Mouse (Mus musculus) neutrophil, adult 5-6 weeks (primary cell): Measurements from ENCODE around the gene Rac2. TPM values are rescaled to one million over a fixed set of nuclear protein-coding genes. Genes with fewer than 3 reads are reported as not detected.
A peak's percentile ranks its signal among the peaks of the same experiment; 100 is the strongest.

Experiments used
- ATAC-seq: fragments of 151-379, 151-347 bp; 2 replicates; pipeline ENCODE4 v1.8.0; 2017; ENCODE audit warnings: mild to moderate bottlenecking, moderate TSS enrichment; ENCODE audit not compliant: insufficient number of reproducible peaks, poor library complexity, low FRiP score, severe bottlenecking; ENCODE audit errors: extremely low read depth
- total RNA-seq: library from RNA; stranded (forward); fragments of 200-1000 nt; gene quantifications from 2 replicates; pipeline ENCODE4 v1.2.3, GENCODE M21; 2017

Gene Rac2
- total RNA-seq, 1 experiment from 2014 or later, result 447 TPM

GRCm38 (mm10) chr15:78554545-78555313, 17.9 kb downstream of the Rac2 start:
- ATAC-seq, result no peak

- no peak for ATAC-seq
Observed at GRCm38 (mm10) chr15:78549189-78549734, 23.3 kb downstream of the Rac2 start.

GRCm38 (mm10) chr15:78548711-78549110, 23.9 kb downstream of the Rac2 start:
- no peak for ATAC-seq

DNA sequence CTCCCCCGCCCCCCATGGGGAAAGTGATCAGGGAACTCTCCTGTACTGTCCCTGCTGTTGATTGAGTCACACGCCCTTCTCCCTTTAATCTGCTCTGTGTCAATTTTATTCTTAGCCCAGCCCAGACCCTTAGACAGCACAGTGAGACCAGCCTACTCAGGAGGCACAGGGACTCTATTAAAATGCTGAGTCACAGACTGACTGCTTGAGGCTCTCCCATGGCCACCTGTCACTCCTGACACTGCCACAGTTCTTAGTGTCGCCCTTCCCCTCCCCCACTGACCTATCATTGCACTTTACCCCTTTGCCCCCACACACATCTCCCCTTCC, 24.3 kb downstream of the Rac2 start:
- ATAC-seq, result no peak

GRCm38 (mm10) chr15:78547415-78548335, 24.9 kb downstream of the Rac2 start:
- ATAC-seq, result peak; percentile 31; the same call in 1 of the 2 replicates

GRCm38 (mm10) chr15:78546060-78546459, 26.5 kb downstream of the Rac2 start:
- ATAC-seq, result no peak

GRCm38 (mm10) chr15:78544561-78545001, 28.0 kb downstream of the Rac2 start, which contains the start of gene Sstr3:
Sstr3 (minus strand) TSS chr15:78544685.
- no peak for ATAC-seq

GRCm38 (mm10) chr15:78544041-78544440, 28.5 kb downstream of the Rac2 start:
- no peak for ATAC-seq

- no peak for ATAC-seq
Observed at GRCm38 (mm10) chr15:78542767-78543303, 29.7 kb downstream of the Rac2 start.

DNA sequence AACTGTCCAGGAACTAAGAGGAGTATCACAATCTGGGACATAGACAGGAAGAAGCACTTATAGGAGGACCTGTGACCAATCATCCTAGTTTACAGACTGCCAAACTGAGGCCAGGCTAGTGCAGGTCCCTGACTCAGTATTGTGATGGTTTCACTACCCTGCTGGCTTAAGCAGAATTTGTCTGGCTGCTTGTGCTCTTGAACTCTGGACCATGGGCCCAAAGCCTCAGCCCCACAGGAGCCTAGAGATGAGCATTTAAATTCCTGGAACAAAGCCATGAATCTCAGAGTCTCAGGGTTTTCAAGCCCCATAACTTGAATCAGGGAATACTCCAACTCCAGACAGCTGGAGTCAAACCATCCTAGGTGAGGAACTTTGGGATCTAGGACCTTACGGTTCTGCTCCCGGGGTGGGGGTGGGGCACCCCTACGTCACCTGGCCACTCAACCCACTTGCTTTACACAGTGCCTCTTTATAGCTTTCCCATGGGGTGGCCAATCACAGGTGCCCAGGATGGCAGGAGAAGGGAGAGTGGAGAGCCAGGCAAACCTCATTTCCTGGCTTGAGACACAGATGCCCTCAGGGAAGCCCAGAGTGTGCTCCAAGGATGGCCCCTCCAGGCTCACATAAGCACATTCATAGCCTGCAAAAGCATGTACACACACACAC, 30.4 kb downstream of the Rac2 start:
- no peak for ATAC-seq

DNA sequence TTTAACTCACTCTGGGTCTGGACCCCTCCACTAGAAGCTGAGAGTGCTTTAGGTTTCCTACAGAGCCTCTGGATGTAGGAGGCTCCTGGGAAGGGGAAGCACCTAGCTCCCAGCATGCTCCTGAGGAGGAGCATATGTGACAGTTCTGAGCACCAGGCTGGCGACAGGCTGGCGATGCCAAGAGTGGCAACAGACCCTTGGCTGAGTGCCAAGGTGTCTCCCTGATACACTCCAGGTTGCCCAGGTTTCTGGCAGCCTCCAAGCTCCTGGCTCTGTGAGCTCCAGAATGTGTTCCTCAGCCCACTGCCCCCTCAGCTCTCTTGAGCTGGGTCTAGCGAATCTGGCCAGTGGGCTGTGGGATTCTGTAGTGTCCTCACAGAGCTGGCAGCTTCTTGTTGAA, 31.0 kb downstream of the Rac2 start:
- ATAC-seq, result no peak

DNA sequence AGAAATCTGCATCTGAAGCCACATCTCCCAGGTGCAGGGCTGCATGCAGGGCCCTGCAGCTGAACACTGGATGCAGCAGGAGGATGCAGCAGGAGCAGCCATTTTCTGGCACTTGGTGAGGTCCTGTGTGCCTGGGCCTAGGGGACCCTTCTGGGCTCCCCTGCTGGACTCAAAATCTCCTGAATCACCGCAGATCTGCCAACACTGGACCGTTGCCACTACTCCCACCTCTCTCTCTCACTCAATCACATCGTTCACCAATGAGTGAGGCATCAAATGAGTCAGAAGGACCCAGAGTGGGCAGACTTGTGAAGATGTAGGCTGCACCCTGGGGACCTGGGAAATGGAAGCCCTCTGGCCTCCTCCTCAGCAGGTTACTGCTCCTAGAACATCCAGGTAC, 31.5 kb downstream of the Rac2 start:
- no peak for ATAC-seq

DNA sequence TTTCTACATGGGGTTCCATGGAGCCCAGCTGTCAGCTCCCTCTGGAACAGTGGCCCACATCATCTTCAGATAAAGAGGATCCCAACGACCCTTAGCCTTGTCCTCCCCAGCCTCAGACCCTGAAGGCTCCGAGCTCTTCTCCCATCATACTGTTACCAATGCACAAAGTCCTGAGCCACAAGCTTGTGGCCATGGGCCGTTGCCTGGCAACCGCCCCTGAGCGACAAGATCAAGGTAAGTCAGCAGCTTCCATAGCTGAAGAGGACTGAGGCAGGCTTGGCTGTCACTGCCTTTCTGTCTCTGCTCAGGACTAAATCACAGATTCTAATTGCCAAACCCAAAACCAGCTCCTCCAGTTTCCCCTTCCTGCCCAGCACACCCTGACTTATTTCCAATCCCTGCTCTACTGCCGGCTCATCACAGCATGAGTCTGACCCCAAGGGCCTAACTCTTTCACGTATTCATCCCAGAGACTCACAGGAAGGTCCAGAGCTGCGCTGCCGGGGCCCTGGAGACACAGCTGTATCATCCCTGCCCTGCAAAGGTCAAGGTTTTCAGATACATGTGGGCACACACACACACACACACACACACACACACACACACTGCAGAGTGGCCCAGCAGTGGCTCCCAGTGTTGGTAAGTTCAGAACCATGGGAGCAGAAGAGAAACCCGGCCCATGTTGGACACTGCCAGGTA, 36.7 kb downstream of the Rac2 start:
- ATAC-seq, result no peak

DNA sequence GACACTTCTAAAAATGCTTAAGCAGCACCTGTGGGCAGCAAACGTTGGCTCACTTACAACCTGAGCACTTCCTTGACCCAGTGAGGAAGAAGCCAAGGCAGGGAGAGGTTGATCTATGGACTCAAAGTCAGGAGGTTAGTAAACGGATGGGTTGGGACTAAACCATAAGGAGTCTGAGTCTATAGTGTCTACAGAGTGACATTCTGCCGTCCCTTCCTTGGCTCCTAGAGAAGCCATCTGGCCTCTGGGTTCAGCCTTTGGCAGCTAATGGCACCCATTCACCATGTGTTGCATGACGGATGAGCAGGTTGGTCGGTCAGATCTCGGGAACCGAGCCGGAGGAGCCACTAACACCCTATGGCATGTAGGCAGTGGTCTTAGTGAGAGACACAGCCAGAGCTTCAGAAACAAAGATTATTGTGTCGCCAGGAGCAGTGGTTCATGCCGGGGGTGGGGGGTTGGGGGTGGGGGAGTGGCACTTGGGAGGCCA, 39.2 kb downstream of the Rac2 start:
- ATAC-seq, result no peak

GRCm38 (mm10) chr15:78532566-78533345, 39.8 kb downstream of the Rac2 start:
- ATAC-seq, result no peak

DNA sequence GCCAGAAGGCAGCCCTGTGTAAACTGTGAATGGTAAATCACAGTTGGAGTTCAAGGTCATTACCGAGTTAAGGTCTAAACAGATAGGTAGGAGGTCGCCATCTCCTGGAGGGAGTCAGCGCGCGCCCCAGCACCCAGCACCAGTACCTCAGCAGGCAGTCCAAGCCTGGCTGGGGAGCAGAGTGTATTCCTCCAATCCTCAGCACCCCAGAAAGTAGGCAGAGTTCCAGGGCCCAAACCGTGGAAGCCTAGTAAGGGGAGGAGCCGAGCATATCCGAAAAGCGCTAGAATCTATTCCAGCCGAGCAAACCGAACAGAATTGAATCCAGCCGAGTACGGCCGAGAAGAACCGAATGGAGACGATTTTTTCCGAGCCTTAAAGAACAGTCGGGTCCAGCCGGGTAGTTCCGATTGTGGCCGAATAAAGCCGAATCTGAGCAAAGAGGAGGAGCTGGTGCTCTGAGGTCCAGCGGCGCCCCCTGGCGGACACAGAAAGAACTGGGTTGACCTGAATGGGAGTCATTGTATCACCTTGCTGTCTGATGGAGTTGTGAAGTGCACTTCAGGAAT, 40.6 kb downstream of the Rac2 start:
- ATAC-seq, result peak; percentile 80

DNA sequence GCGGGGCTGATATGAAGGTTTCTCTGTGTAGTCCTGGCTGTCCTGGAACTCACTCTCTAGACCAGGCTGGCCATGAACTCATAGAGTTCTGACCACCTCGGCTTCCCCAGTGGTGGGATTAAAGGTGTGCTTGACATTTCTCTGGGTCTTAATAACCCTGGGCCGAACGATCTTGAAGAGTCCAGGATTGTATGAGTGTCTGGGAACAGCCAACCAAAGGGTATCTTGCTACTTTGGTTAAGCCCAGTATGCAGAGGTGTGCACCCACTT, 41.2 kb downstream of the Rac2 start:
- ATAC-seq, result no peak
